Mouse (Mus musculus): ENCODE data around the gene Olfr96. TPM values are rescaled to one million over a fixed set of nuclear protein-coding genes. Genes with fewer than 3 reads are reported as not detected.
"Not testable (repeated sequence)": the region's sequence is repeated elsewhere in the genome, so short reads cannot be mapped to it uniquely, and the experiment has no call there.

Olfr96 gene
- polyA plus RNA-seq, 1 experiment = not detected

- Histone ChIP-seq H3K27ac (ENCODE audit: insufficient read depth, low read length) (no peak overlapping the region), H3K4me1 (ENCODE audit: control insufficient read depth, insufficient read depth, low read length) (no peaks in the 10 kb centered on the region), H3K4me3 (ENCODE audit: insufficient read depth, low read length) (no peak overlapping the region)
- TF ChIP-seq CTCF (IDR thresholded peaks at IDR 0.05; ENCODE audit: extremely low read depth, insufficient read depth, low read length) (no peak), POLR2A (IDR thresholded peaks at IDR 0.05; ENCODE audit: extremely low read depth, insufficient read depth, low read length) (no peak)
Measured at GRCm38 (mm10) chr17:37203917-37204236, 16.1 kb upstream of the Olfr96 start.

DNA sequence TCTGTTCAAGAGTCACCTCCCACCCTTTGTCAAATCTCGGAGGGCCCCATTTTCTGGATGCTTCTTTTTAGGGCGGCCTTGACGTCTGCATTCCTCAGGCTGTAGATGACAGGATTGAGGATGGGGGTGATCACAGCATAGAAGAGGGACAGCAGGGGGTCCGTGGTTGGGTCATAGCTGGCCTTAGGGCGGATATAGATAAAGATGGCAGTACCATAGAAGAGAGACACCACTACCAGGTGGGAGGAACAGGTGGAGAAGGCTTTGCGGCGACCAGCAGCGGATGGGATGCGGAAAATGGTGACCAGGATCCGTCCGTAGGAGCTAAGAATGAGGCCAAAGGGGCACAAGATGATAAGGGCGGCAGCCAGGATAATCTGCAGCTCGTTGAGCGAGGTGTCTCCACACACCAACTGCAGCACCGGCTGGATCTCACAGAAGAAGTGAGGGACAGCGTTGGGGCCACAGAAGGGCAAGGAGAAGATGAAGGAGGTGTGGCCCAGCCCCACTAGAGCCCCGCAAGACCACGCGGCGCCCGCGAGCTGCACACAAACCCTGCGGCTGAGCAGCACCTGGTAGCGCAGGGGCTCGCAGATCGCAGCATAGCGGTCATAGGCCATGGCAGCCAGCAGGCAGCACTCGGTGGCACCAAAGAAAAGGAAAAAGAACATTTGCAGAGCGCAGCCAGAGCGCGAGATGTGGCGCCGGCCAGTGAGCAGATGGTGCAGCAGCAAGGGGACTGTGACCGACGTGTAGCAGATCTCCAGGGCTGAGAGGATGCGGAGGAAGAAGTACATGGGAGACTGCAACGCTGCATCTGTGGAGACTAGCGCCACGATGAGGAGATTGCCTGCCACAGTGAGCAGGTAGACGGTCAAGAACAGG lies 8.8 kb upstream of the Olfr96 start:
- no peak overlapping the region for H3K27ac ChIP-seq (ENCODE audit: insufficient read depth, low read length)
- H3K4me3 ChIP-seq (ENCODE audit: insufficient read depth, low read length) = peak overlapping the region; percentile 14; the same call in 1 of the 2 replicates
- H3K4me1 ChIP-seq (ENCODE audit: control insufficient read depth, insufficient read depth, low read length) = no peaks in the 10 kb centered on the region
- TF ChIP-seq POLR2A (IDR thresholded peaks at IDR 0.05; ENCODE audit: extremely low read depth, insufficient read depth, low read length) = no peak
- TF ChIP-seq CTCF (IDR thresholded peaks at IDR 0.05; ENCODE audit: extremely low read depth, insufficient read depth, low read length) = 0 out of 2 replicates have a peak, but pooled peaks have one; percentile 2

- TF ChIP-seq CTCF (IDR thresholded peaks at IDR 0.05; ENCODE audit: extremely low read depth, insufficient read depth, low read length) = no peak
- TF ChIP-seq POLR2A (IDR thresholded peaks at IDR 0.05; ENCODE audit: extremely low read depth, insufficient read depth, low read length) = no peak
- no peaks in the 10 kb centered on the region for H3K4me1 ChIP-seq (ENCODE audit: control insufficient read depth, insufficient read depth, low read length)
- H3K27ac ChIP-seq (ENCODE audit: insufficient read depth, low read length) = no peak within 1 kb of the TSS
- H3K4me3 ChIP-seq (ENCODE audit: insufficient read depth, low read length) = no peak within 1 kb of the TSS
Measured at GRCm38 (mm10) chr17:37213018-37213417, 6.9 kb upstream of the Olfr96 start, which contains the start of gene Olfr95. Gene Olfr95, minus strand, starts transcription at chr17:37213118.

- no peak overlapping the region for H3K4me3 ChIP-seq (ENCODE audit: insufficient read depth, low read length)
- H3K27ac ChIP-seq (ENCODE audit: insufficient read depth, low read length) = no peak overlapping the region
Measured at GRCm38 (mm10) chr17:37218486-37218885, 1.5 kb upstream of the Olfr96 start.

DNA sequence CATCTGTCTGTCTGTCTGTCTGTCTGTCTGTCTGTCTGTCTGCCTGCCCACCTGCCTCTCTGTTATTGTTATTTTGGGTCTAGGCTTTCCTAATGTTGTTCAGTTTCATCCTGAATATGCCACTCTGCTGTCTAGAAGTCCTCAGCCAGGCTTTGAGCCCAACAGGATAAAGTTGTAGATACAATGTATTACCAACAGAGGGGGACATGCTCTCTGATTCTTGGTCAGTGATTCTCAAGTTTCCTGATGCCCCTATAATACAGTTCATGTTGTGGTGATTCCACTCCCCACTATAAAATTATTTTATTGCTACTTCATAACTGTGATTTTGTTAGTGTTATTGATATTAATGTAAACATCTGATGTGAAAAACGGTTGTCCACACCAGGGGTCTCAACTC lies 1.9 kb downstream of the Olfr96 start:
- Histone ChIP-seq H3K4me3 (ENCODE audit: insufficient read depth, low read length) (no peak overlapping the region), H3K27ac (ENCODE audit: insufficient read depth, low read length) (no peak overlapping the region), H3K4me1 (ENCODE audit: control insufficient read depth, insufficient read depth, low read length) (no peaks in the 10 kb centered on the region)
- TF ChIP-seq POLR2A (IDR thresholded peaks at IDR 0.05; ENCODE audit: extremely low read depth, insufficient read depth, low read length) = no peak
- no peak for TF ChIP-seq CTCF (IDR thresholded peaks at IDR 0.05; ENCODE audit: extremely low read depth, insufficient read depth, low read length)

More at GRCm38 (mm10) chr17:37218486-37218885, 1.5 kb upstream of the Olfr96 start:
- TF ChIP-seq CTCF (IDR thresholded peaks at IDR 0.05; ENCODE audit: extremely low read depth, insufficient read depth, low read length) (no peak), POLR2A (IDR thresholded peaks at IDR 0.05; ENCODE audit: extremely low read depth, insufficient read depth, low read length) (no peak)
- no peaks in the 10 kb centered on the region for H3K4me1 ChIP-seq (ENCODE audit: control insufficient read depth, insufficient read depth, low read length)

DNA sequence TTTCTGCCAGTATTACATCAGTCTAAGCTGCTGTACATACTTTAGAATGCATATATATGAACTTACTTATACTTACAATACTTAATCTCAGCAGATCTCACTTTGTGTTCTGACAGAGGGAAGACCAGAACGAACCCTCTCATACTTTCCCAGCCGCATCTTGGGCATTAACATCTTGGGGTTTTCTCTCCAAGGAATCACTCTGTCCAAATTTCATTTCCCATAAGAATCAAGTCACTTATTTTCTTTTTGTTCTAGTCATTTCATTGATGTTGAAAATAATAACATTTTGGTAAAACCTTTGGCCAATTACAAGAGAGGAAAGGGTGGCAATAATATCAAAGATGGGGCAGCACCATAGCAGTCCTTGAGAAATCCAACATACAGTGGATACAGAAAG lies 17.3 kb downstream of the Olfr96 start, which contains the start of gene Olfr97:
Gene Olfr97 (minus strand): TSS at position 101 of the 400 bp plus-strand sequence.
- H3K27ac ChIP-seq (ENCODE audit: insufficient read depth, low read length); H3K4me1 ChIP-seq (ENCODE audit: control insufficient read depth, insufficient read depth, low read length): not testable (repeated sequence)

DNA sequence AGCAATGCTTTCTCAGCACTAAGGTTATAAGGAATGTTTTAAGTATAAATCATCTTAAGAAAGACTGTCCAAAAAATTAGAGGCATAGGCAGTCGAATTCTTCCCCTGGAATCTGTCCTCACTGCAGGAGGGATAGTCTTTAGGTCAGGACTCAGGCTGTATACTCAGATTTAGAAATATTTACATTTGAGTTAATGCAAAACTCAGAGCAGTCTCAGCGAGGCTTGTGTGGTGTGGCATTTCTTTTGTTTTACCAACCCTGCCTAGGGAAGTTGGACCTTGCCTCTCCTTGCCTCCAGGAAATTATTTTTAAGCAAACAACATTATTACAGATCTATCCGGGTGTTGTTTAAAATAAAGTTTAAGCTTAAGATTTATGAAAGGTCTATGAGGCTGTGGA lies 22.3 kb downstream of the Olfr96 start:
- H3K27ac ChIP-seq (ENCODE audit: insufficient read depth, low read length) = no peak overlapping the region
- H3K4me1 ChIP-seq (ENCODE audit: control insufficient read depth, insufficient read depth, low read length) = no peaks in the 10 kb centered on the region
- H3K4me3 ChIP-seq (ENCODE audit: insufficient read depth, low read length) = no peak overlapping the region
- TF ChIP-seq POLR2A (IDR thresholded peaks at IDR 0.05; ENCODE audit: extremely low read depth, insufficient read depth, low read length) = no peak
- TF ChIP-seq CTCF (IDR thresholded peaks at IDR 0.05; ENCODE audit: extremely low read depth, insufficient read depth, low read length) = no peak

More for the DNA sequence above, 17.3 kb downstream of the Olfr96 start, which contains the start of gene Olfr97:
- not testable (repeated sequence) for H3K4me3 ChIP-seq (ENCODE audit: insufficient read depth, low read length)

GRCm38 (mm10) chr17:37246715-37247114 lies 26.8 kb downstream of the Olfr96 start:
- no peak overlapping the region for H3K27ac ChIP-seq (ENCODE audit: insufficient read depth, low read length)
- TF ChIP-seq POLR2A (IDR thresholded peaks at IDR 0.05; ENCODE audit: extremely low read depth, insufficient read depth, low read length) (no peak), CTCF (IDR thresholded peaks at IDR 0.05; ENCODE audit: extremely low read depth, insufficient read depth, low read length) (no peak)
- no peaks in the 10 kb centered on the region for H3K4me1 ChIP-seq (ENCODE audit: control insufficient read depth, insufficient read depth, low read length)
- no peak overlapping the region for H3K4me3 ChIP-seq (ENCODE audit: insufficient read depth, low read length)

GRCm38 (mm10) chr17:37249460-37249859 lies 29.5 kb downstream of the Olfr96 start:
- no peak for TF ChIP-seq POLR2A (IDR thresholded peaks at IDR 0.05; ENCODE audit: extremely low read depth, insufficient read depth, low read length)
- TF ChIP-seq CTCF (IDR thresholded peaks at IDR 0.05; ENCODE audit: extremely low read depth, insufficient read depth, low read length) = no peak
- H3K27ac ChIP-seq (ENCODE audit: insufficient read depth, low read length) = no peak overlapping the region
- no peak overlapping the region for H3K4me3 ChIP-seq (ENCODE audit: insufficient read depth, low read length)
- H3K4me1 ChIP-seq (ENCODE audit: control insufficient read depth, insufficient read depth, low read length) = no peaks in the 10 kb centered on the region

DNA sequence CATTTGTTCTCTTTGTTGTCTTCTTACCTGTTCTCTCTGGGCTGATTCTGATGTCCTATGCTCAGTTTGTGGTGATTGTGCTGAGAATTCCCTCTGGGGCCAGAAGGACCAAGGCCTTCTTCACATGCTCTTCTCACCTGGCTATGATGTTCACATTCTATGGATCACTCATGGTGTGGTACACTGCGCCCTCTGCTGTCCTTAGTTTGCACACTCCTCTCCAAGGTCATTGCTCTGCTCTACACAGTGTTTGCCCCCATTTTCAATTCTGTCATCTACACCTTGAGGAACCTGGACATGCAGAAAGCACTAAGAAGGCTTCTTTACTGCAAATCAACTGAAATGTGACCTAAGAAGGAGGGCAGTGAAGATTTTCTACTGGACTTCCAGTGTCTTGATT lies 30.6 kb downstream of the Olfr96 start:
- Histone ChIP-seq H3K27ac (ENCODE audit: insufficient read depth, low read length) (no peak overlapping the region), H3K4me1 (ENCODE audit: control insufficient read depth, insufficient read depth, low read length) (no peaks in the 10 kb centered on the region), H3K4me3 (ENCODE audit: insufficient read depth, low read length) (no peak overlapping the region)
- TF ChIP-seq POLR2A (IDR thresholded peaks at IDR 0.05; ENCODE audit: extremely low read depth, insufficient read depth, low read length) (no peak), CTCF (IDR thresholded peaks at IDR 0.05; ENCODE audit: extremely low read depth, insufficient read depth, low read length) (peak; percentile 43)
